Mouse (Mus musculus) retina, postnatal 1 day (tissue): ENCODE measurements around the gene Creb5.

Experiments
- DNase-seq: peaks from one replicate; pipeline ENCODE4 v3.0.0-alpha.2; 2012

Gene Creb5

GRCm38 (mm10) chr6:53596402-53596801, 309.3 kb downstream of the Creb5 start:
- DNase-seq: no peak

- DNase-seq: no peak
These were observed 316.0 kb downstream of the Creb5 start for GRCm38 (mm10) chr6:53603041-53603440.

GRCm38 (mm10) chr6:53603695-53604094, 316.6 kb downstream of the Creb5 start:
- no peak for DNase-seq

- DNase-seq: no peak
These were observed 317.3 kb downstream of the Creb5 start for GRCm38 (mm10) chr6:53604386-53604785.

GRCm38 (mm10) chr6:53605184-53605583, 318.1 kb downstream of the Creb5 start:
- no peak for DNase-seq

GRCm38 (mm10) chr6:53611451-53611945, 324.4 kb downstream of the Creb5 start:
- no peak for DNase-seq

GRCm38 (mm10) chr6:53612681-53613080, 325.6 kb downstream of the Creb5 start:
- no peak for DNase-seq

- DNase-seq: no peak
These were observed 328.6 kb downstream of the Creb5 start for GRCm38 (mm10) chr6:53615440-53616211.

GRCm38 (mm10) chr6:53618164-53618563, 331.1 kb downstream of the Creb5 start:
- no peak for DNase-seq

- no peak for DNase-seq
These were observed 332.6 kb downstream of the Creb5 start for GRCm38 (mm10) chr6:53619676-53620075.

GRCm38 (mm10) chr6:53621295-53621694, 334.2 kb downstream of the Creb5 start:
- DNase-seq: no peak

GRCm38 (mm10) chr6:53624455-53625276, 337.6 kb downstream of the Creb5 start:
- DNase-seq: peak; percentile 85

- DNase-seq: no peak
These were observed 339.0 kb downstream of the Creb5 start for GRCm38 (mm10) chr6:53626044-53626443.

GRCm38 (mm10) chr6:53628714-53629113, 341.6 kb downstream of the Creb5 start:
- no peak for DNase-seq

GRCm38 (mm10) chr6:53635453-53635852, 348.4 kb downstream of the Creb5 start:
- no peak for DNase-seq

GRCm38 (mm10) chr6:53637356-53638351, 350.6 kb downstream of the Creb5 start:
- no peak for DNase-seq

- DNase-seq: peak; percentile 36
These were observed 354.8 kb downstream of the Creb5 start for GRCm38 (mm10) chr6:53641633-53642605.

- DNase-seq: no peak
These were observed 355.8 kb downstream of the Creb5 start for GRCm38 (mm10) chr6:53642826-53643356.

GRCm38 (mm10) chr6:53643481-53643880, 356.4 kb downstream of the Creb5 start:
- no peak for DNase-seq

GRCm38 (mm10) chr6:53644056-53644455, 357.0 kb downstream of the Creb5 start:
- DNase-seq: no peak

- DNase-seq: no peak
These were observed 357.9 kb downstream of the Creb5 start for GRCm38 (mm10) chr6:53644971-53645370.
